Mouse (Mus musculus): ENCODE results near the gene Znhit3.

The Znhit3 gene

GRCm38 (mm10) chr11:84873042-84873833, 42.9 kb downstream of the Znhit3 start:
- DNase-seq: no peak

- DNase-seq: no peak
These were observed 44.6 kb downstream of the Znhit3 start for GRCm38 (mm10) chr11:84871548-84872069.

- no peak for DNase-seq
These were observed 45.1 kb downstream of the Znhit3 start for GRCm38 (mm10) chr11:84871046-84871445.

GRCm38 (mm10) chr11:84870337-84871043, 45.7 kb downstream of the Znhit3 start, which contains the start of gene Ggnbp2:
TSS of gene Ggnbp2 (minus strand) at chr11:84870817.
- DNase-seq: peak; percentile 93 to 96

GRCm38 (mm10) chr11:84869537-84870232, 46.5 kb downstream of the Znhit3 start:
- DNase-seq: peak; percentile 92 to 96

GRCm38 (mm10) chr11:84868786-84869259, 47.3 kb downstream of the Znhit3 start:
- DNase-seq: no peak

- DNase-seq: no peak
These were observed 48.6 kb downstream of the Znhit3 start for GRCm38 (mm10) chr11:84867586-84867985.

- no peak for DNase-seq
These were observed 50.9 kb downstream of the Znhit3 start for GRCm38 (mm10) chr11:84865268-84865667.
